Mouse (Mus musculus): ENCODE measurements around the gene Dync1i2.

Dync1i2 gene

GRCm38 (mm10) chr2:71269332-71269731 lies 57.8 kb downstream of the Dync1i2 start:
- in situ Hi-C loops (cut with MboI): no loop called here

GRCm38 (mm10) chr2:71270085-71270484 lies 58.6 kb downstream of the Dync1i2 start:
- in situ Hi-C loops (cut with MboI): no loop called here

DNA sequence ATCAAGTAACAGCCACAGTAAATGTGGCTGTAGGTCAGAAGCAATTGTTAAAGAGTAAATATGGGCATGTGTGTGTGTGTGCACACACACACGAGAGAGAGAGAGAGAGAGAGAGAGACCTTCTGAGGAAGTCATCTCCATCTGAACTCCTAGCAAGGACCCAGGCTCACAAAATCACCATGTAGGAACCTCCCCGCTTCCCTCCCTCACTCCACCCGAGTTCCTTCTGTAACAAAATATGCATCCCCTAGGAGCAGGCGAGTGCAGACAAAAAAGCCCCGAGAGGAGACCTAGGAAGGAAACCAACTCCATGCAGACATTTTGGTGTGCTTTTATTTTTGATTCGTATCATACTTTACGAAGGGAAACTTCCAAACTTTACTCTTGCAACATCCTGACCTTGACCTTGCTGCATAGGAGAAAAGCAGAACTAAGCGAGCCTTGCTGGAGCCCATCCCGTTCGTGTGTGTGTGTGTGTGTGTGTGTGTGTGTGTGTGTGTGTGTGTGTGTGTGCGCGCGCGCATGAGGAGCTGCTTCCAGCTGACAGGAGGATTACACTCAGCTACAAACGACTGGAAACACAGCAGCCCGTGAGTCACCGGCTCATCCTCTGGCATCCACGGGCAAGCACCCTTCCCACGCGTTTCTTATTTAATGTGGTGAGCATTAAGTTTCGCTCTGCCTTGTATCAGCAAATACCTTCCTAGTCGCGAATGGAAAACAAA lies 62.6 kb downstream of the Dync1i2 start:
- in situ Hi-C loops (cut with MboI): no loop called here

DNA sequence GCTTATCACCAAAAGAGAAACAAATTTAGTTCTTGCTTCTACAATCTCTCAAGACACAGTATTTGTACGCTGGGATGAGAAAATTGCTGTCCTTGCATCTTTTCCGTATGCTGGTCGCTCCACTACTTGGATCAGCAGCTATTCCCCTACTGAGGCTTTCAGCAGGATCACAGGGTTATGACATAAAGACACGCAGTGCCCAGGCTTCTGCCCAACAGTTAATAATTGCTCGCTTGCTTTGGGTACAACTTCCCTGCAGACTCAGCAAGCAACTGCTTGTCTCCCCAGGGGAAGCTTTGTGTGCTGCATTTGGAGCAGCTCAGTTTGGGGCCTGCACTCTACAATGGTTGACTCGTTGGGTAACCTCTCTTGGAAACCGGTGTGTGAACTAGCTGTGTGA lies 64.2 kb downstream of the Dync1i2 start:
- in situ Hi-C loops (cut with MboI): no loop called here

- in situ Hi-C loops (cut with MboI): no loop called here
Measured at GRCm38 (mm10) chr2:71278791-71279775, 67.6 kb downstream of the Dync1i2 start.

GRCm38 (mm10) chr2:71281981-71282380 lies 70.5 kb downstream of the Dync1i2 start:
- in situ Hi-C loops (cut with MboI): no loop called here

- in situ Hi-C loops (cut with MboI): no loop called here
Measured at GRCm38 (mm10) chr2:71290107-71290775, 78.7 kb downstream of the Dync1i2 start.

- in situ Hi-C loops (cut with MboI): no loop called here
Measured at GRCm38 (mm10) chr2:71291566-71291965, 80.1 kb downstream of the Dync1i2 start.

DNA sequence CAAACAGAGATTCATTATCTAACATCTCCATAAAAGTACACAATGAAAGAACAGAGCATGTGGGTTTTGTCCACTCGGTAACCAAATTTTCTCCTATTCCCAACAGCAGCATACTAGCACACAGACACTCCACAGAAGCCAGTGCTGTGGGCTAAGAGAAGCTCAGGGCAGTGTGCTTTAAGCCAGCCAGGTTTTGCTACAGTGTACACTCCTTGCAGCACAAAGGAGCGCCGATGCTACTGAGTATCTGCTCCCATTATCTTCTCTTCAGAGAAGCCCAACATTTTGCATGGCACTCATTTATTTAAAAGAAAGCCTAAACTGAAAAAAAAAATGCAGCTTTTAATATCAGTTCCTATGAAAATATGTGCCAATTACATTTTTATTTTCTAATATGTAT lies 82.5 kb downstream of the Dync1i2 start:
- in situ Hi-C loops (cut with MboI): no loop called here

DNA sequence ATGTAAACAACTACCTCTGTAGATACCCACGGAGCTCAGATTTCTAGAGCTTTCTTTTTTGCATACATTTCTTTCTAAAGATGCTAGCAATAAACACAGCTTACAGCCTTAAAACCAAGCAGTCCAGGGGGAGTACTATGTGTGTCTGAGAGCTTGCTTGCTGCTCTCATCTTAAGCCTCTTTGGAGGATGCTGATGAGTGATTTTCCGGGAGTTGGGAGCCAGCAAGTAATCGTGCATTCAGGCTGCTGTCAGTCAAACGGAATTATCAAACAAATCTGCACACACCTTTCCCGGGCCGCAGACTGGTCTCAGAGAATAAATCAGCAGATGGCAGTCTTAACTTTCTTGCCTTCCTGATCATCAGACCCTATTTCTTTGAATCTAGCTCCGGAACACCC lies 83.0 kb downstream of the Dync1i2 start:
- in situ Hi-C loops (cut with MboI): no loop called here

GRCm38 (mm10) chr2:71295844-71296243 lies 84.3 kb downstream of the Dync1i2 start:
- in situ Hi-C loops (cut with MboI): no loop called here

DNA sequence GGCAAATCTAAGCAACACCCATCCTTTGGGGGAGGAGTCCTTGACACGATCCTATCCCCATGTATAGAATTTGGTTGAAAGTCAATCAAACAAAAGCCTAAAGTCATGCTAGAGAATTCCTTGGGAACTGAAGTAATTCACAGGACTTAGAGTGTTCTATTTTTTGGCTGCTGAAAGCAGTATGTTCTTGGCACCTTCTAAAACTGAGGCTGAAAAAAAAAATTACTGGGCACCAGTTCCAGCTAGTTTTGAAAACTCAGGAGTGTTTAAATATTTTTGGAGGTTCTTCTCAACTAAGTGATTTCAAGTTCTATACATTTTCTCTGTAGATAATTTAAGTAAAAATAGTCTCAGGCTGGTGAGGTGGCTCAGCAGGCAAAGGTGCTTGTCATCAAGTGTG lies 86.0 kb downstream of the Dync1i2 start:
- in situ Hi-C loops (cut with MboI): no loop called here

DNA sequence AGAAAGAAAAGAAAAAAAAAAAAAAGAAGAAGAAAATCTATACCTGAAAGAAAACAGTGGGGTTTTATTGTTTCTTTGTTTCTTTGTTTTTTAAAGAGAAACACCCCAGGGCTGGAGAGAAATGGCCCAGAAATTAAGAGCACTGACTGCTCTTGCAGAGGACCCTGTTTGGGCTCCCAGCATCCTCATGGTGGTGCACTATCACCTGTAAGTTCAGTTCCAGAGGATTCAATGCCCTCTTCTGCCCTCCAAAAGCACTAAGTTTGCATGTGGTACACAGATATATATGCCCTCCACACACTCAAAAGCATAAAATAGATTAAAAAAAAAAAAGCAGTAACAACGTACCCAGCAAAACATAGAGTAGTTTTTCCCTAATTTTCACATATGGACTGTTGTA lies 87.2 kb downstream of the Dync1i2 start:
- in situ Hi-C loops (cut with MboI): no loop called here

DNA sequence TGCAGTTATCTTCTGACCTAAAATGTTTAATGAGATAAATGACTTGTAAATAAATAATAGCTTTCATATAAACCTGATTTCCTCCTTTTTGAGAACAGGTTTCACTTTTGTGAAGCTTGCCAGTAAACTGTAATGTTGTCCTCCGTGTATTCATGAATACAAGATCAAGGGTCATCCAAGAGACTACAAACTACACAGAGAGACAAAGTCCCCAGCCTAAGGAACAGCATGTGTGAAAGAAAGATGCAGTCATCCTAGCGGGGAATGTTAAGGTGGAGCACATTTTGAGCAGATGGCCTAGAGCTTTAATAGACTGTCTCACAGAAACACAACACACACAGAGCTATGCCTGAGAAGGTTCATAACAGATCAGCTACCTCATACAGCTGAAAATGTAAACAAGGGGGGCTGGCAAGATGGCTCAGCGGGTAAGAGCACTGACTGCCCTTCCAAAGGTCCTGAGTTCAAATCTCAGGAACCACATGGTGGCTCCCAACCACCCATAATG lies 90.7 kb downstream of the Dync1i2 start:
- in situ Hi-C loops (cut with MboI): no loop called here

DNA sequence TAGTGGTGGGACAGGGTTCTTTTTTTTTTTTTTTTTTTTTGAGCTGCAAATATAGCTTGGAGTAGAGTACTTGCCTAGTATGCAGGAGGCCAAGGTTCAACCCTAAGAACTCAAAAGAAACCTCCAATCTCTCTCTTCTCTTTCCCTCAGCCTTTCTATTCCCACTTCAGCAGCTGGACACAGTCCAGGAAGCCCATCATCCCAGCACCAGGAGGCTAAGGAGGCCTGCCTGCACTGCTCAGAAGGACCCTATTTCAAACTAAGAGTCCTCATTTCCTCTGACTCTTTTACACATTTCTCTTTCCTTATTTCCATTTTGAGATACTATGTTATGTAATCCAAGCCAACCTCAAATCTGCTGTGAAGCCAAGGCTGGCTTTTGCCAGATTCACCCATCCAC lies 91.7 kb downstream of the Dync1i2 start:
- in situ Hi-C loops (cut with MboI): no loop called here

DNA sequence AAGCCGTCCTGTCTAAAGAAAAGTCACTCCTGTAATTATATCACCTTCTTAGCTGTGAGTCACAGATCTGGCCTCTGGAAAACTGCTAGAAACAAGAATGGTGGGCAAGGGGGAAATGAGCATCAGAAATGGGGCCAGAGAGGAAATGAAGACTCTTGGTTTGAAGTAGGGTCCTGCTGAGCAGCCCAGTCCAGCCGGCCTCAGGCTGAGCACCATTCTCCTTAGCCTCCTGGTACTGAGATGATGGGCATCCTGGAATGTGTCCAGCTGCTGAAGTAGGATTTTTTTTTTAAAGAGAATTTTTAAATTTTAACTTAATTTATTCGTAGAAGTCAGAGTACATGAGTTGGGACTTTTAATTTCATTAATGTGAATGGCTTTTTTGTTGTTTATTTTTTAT lies 93.3 kb downstream of the Dync1i2 start:
- in situ Hi-C loops (cut with MboI): no loop called here

DNA sequence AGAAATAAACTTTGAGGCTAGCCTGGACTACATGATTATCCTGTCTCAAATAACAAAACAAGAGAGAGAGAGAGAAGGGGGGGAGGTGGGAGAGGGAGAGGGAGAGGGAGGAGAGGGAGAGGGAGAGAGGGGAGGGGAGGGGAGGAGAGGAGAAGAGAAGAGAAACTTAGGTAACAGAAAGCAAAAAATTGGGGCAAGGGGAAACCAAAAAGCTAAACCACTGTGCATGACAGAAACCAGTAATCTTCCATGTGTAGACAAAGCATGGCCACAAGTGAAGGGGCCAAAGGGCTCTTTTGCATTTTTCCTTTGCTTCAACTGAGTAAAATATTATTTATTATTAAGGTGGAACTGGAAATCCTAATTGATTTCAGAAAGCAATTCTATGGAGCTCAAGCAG lies 94.9 kb downstream of the Dync1i2 start:
- in situ Hi-C loops (cut with MboI): no loop called here

DNA sequence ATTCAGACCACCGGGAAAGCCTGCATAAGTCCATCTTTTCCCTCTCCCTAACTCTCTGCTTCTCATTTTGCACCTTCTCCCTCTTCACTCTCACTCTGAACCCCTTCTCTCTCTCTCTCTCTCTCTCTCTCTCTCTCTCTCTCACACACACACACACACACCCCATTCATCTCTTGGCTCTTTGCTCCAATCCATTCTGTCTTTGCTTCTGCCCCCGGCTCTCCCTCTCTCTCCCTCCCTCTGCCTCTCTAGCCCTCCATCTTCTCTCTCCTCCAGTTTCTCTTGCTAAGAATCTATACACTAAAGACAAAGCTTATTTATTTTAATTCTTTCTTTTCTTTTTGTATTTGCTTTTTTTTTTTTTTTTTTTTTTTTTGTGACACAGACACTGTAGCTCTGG lies 98.2 kb downstream of the Dync1i2 start:
- in situ Hi-C loops (cut with MboI): no loop called here

DNA sequence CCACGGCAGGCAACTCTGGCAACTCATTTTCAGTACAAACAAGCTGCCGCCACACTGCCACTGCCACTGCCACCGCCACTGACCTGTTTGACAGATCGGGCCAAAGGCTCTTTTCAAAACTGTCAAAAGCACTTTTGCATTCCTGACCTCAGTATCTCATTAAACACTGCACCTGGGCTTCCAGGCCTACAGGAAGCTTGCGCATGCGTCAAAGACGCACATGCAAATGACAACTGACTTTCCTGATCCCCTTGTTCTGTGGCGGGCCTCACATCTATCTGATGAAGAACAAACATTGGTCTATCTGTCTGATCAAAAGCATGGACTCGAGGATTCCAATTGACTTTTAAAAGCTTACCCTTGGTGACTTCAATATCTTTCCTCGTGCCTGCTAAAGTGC lies 100.6 kb downstream of the Dync1i2 start:
- in situ Hi-C loops (cut with MboI): no loop called here
